Mouse (Mus musculus): Measurements from ENCODE around the gene Tufm. TPM values are rescaled to one million over a fixed set of nuclear protein-coding genes. Genes with fewer than 3 reads are reported as not detected.

Gene Tufm
- 10 to 100 TPM; 25.0 to 34.9 TPM for total RNA-seq (2023)

DNA sequence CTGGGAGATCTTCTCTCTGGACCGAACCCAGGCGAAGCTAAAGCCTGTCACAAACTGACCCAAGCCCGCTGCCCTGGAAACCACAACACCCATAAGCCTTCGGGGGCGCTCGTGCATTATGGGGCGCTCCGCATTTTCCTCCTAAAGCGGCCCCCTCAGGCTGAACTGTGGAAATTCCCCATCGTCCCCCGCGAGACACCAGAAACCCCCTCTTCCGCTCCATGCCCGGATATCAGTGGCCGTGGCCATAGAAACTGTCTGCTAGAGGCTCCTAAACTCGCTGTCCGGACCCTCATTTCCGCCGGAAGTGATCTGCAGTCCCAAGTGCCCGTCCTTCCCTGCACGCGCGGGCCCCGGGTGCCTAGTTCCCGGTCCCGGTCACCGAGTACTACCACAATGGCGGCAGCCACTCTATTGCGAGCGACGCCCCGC lies at the start of gene Tufm:
Tufm (plus strand) TSS at position 310 of the 432 bp plus-strand sequence.

DNA sequence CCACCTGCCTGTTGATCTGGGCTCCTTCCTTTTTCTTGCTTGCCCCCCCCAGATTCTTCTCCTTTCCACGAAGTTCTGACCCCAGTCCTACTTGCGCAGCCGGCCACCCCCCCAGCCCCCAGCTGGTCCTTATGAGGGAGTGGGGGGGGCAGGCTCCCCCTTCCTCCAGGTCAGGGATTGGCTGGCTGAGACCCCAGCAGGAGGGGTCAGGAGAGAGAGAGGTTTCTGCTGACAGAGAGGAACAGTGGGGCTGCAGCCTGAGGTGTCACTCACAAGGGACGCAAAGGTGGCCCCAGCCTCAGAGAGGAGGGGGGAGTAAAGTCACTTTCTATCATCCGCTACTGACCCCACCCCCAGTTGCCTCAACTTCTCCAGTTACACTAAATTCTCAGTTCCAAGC lies 24.2 kb upstream of the Tufm start, which contains the start of gene Atp2a1:
Atp2a1 (minus strand) TSS at position 105 of the 400 bp plus-strand sequence.

DNA sequence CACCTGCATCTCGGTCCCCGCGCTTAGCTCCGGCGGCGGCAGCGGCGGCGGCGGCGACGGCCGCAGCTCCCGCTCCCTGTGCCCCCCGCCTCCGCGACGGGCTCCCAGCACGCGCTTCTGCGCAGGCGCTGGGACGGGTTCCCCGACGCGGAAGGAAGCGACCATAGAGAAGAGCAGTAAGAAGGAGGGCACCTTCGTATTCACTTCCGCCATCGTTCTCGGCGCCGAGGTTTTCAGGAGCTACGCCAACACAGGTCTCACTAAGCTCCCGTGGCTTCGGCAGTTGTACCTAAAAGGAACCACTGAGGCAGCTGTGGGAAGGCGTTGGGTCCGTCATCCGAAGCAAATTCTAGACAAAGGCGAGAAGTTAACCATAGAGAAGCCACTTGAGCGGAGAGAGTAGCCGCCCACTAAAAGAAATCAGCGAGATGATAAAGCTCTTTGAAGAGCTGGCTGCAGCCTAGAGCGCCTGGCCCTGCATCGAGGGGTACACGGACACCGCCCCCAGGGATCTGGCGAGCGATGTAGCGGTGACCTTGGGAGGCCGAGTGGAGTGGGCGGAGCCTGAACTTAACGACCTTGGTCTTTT lies 12.1 kb upstream of the Tufm start, which contains the start of gene Sh2b1:
Sh2b1 (minus strand) TSS at position 432 of the 589 bp plus-strand sequence.

DNA sequence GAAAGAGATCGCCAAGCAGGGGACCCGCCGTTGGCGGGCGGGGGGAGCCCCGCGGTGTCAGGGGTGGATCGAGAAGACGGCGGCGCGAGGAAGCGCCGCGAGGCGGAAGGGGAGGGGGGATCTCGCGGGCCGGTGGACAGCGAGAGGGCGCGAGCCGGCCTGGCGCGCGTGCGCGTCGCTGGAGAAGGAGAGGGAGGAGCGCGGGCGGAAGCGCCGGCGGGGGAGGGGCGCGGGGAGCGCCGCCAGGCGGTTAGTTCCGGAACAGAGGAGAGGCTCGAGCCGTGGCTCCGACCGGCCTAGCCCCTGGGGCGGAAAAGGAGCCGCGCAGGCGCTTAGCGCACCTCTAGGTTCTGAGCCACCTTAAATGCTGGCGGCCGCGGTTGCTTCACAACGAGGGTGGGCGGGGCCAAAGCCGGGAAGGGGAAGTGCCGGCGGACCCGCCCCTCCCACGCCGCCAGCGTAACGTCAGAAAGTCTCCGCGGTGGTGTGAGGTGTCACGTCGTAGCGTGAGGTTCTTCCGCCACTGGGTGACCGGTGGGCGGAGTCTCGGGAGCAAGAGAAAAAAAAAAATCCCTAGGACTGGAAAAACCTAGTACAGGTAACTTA lies 16.2 kb downstream of the Tufm start, which contains the start of gene Atxn2l:
Atxn2l (minus strand) TSS at position 165 of the 606 bp plus-strand sequence.

Other genes with a start within 250 kb of the Tufm start
- gene Sbk1, start 214.7 kb upstream of the Tufm start, total RNA-seq (2023), result 1 to 10 TPM; 6.0 to 9.2 TPM
- gene Lat, start 117.8 kb upstream of the Tufm start, total RNA-seq (2023), result 1 to 10 TPM; 1.8 to 2.4 TPM
- gene Spns1, start 109.9 kb upstream of the Tufm start, total RNA-seq (2023), result 10 to 100 TPM; 26.2 to 38.0 TPM
- gene Nfatc2ip, start 90.6 kb upstream of the Tufm start, total RNA-seq (2023), result 10 to 100 TPM; 11.5 to 12.0 TPM
- 10 to 100 TPM in 1 of 2 experiments, 1 to 10 TPM in 1; 3.9 to 11.7 TPM for gene Cd19, start 72.5 kb upstream of the Tufm start, total RNA-seq (2023)
- 10 to 100 TPM; 14.8 to 15.6 TPM for gene Rabep2, start 58.6 kb upstream of the Tufm start, total RNA-seq (2023)
- 1 to 10 TPM in 1 of 2 experiments, under 1 TPM in 1; 0.87 to 1.1 TPM for gene Atp2a1, start 24.3 kb upstream of the Tufm start, total RNA-seq (2023)
- gene Sh2b1, start 11.9 kb upstream of the Tufm start, total RNA-seq (2023), result 10 to 100 TPM; 45.4 to 49.2 TPM
- gene Atxn2l, start 16.1 kb downstream of the Tufm start, total RNA-seq (2023), result 100 to 1,000 TPM; 126 to 139 TPM
- 100 to 1,000 TPM in 1 of 2 experiments, 10 to 100 TPM in 1; 86.1 to 101 TPM for gene Eif3c, start 79.0 kb downstream of the Tufm start, total RNA-seq (2023)
- 100 to 1,000 TPM; 164 to 190 TPM for gene Apobr, start 97.6 kb downstream of the Tufm start, total RNA-seq (2023)
- 100 to 1,000 TPM; 322 to 350 TPM for gene Cln3, start 98.5 kb downstream of the Tufm start, total RNA-seq (2023)
- 1 to 10 TPM; 4.2 to 4.7 TPM for gene Il27, start 107.6 kb downstream of the Tufm start, total RNA-seq (2023)
- gene Nupr1, start 143.5 kb downstream of the Tufm start, total RNA-seq (2023), result 10 to 100 TPM in 1 of 2 experiments, 1 to 10 TPM in 1; 8.4 to 13.6 TPM
- gene Sgf29, start 161.9 kb downstream of the Tufm start, total RNA-seq (2023), result 10 to 100 TPM; 21.3 to 28.0 TPM
- gene Sult1a1, start 189.1 kb downstream of the Tufm start, total RNA-seq (2023), result 1 to 10 TPM in 1 of 2 experiments, under 1 TPM in 1; 0.68 to 1.4 TPM
- gene Bola2, start 208.0 kb downstream of the Tufm start, total RNA-seq (2023), result 10 to 100 TPM; 42.8 to 66.2 TPM
- gene Slx1b, start 208.4 kb downstream of the Tufm start, total RNA-seq (2023), result 10 to 100 TPM in 1 of 2 experiments, 1 to 10 TPM in 1; 8.0 to 10.3 TPM
- gene Coro1a, start 220.4 kb downstream of the Tufm start, total RNA-seq (2023), result 1,000 to 10,000 TPM; 1,849 to 1,913 TPM